Mouse (Mus musculus) stomach, embryonic 16.5 days (tissue): ENCODE data around the gene Otulinl. TPM values are rescaled to one million over a fixed set of nuclear protein-coding genes. Genes with fewer than 3 reads are reported as not detected.

ENCODE experiments used
- polyA plus RNA-seq: library from polyadenylated mRNA; unstranded; fragments of >200 nt; fragmentation: Nextera tagmentation; extraction: Ambion mirVana; gene quantifications from 2 replicates; pipeline ENCODE4 v1.2.1, GENCODE M21; 2015

The Otulinl gene
- polyA plus RNA-seq, 1 experiment from 2014 or later = 19.3 TPM

Other genes starting within 250 kb of the Otulinl start
- gene Ank, start 214.9 kb downstream of the Otulinl start, polyA plus RNA-seq = 7.4 and 8.2 TPM in 2 replicates
- gene Otulin, start 50.9 kb downstream of the Otulinl start, polyA plus RNA-seq = 9.3 and 11.0 TPM in 2 replicates